Comparison of ENCODE assay signal across 21 mouse cellular contexts in the genomic region with DNA sequence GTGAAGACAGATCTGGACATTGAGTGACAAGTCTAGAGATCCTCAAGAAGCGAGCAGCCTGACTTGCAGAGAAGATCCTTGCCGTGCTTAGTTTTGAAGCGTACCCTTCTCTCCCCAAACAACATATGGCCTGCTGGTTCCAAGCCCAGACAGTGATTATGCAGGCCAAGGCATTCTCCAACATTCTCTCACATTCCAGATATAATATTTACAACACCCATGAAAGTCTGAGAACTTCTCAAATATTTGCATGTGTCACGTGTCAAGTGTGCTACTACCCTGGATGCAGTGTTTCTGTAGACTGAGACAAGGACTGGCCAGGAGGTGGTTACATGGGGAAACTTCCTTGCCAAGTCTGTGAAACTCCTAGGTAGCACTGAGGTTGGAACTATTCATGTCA.
DNase-seq lines count a peak whose midpoint lies in the region; ATAC-seq and TF ChIP-seq lines count a peak whose summit lies in the region.
"Had no signal": no experiment of that assay in that cellular context is flagged by ENCODE, and none has a peak within 500 bp of the region (broad histone marks: within the 10 kb centered on the region; RNA-seq: fewer than 3 reads in every experiment).

No protein-coding gene starts in this region.

- TF ChIP-seq EP300 in heart, adult 2 months (IDR thresholded peaks at IDR 0.05; ENCODE audit: insufficient read depth, low read depth, low read length) = no peak

- TF ChIP-seq POLR2A in heart, adult 2 months (IDR thresholded peaks at IDR 0.05; ENCODE audit: insufficient read depth, low read depth, low read length) = no peak

- 59% methylated on average over 4 of the region's 4 CpGs for WGBS in embryonic facial prominence, embryonic 14.5 days
- 88% methylated on average over 4 of the region's 4 CpGs for WGBS in embryonic facial prominence, embryonic 10.5 days
- 76% methylated on average over 4 of the region's 4 CpGs for WGBS in heart, adult 2 months
- WGBS in lung, embryonic 16.5 days = 24% methylated on average over 4 of the region's 4 CpGs

- H3K4me3 ChIP-seq in embryonic facial prominence, embryonic 14.5 days (ENCODE audit: low read depth, low read length) = no peak overlapping the region
- H3K4me3 ChIP-seq in embryonic facial prominence, embryonic 10.5 days = no peak overlapping the region
- no peak overlapping the region for H3K4me3 ChIP-seq in heart, adult 2 months
- no peak overlapping the region for H3K4me3 ChIP-seq in lung, embryonic 16.5 days (ENCODE audit: low read length)
- H3K4me3 ChIP-seq: neural tube, embryonic 15.5 days had no signal

- DNase-seq in embryonic facial prominence, embryonic 14.5 days (ENCODE audit: low spot score) = peak; percentile 41
- DNase-seq in embryonic facial prominence, embryonic 10.5 days (ENCODE audit: low spot score) = no peak
- peak; percentile 37 for DNase-seq in heart, postnatal 4 days
- no peak for DNase-seq in heart, adult 2 months
- no peak for DNase-seq in lung, postnatal 25 days (ENCODE audit: low spot score)
- peak; percentile 24 to 51 for DNase-seq in lung, postnatal 4 days
- no peak for DNase-seq in urinary bladder, postnatal 25 days (ENCODE audit: low spot score)
- DNase-seq: adrenal gland, postnatal 36 days; gastrocnemius, postnatal 25 days; heart, postnatal 36 days; kidney, adult 8-10 months; layer of hippocampus, postnatal 36 days; thymus, postnatal 14 days had no signal

- peak; percentile 57; the same call in 1 of the 2 replicates for ATAC-seq in embryonic facial prominence, embryonic 14.5 days (ENCODE audit: low read depth)
- peak; percentile 86 for ATAC-seq in lung, embryonic 16.5 days (ENCODE audit: low read depth)
- ATAC-seq: CD4-positive, CD25-positive, alpha-beta regulatory T cell, adult 4 months; hindbrain, embryonic 16.5 days had no signal

- no peaks in the 10 kb centered on the region for H3K27me3 ChIP-seq in embryonic facial prominence, embryonic 14.5 days (replicated peaks; ENCODE audit: control insufficient read depth, insufficient read depth, low read length)
- no peaks in the 10 kb centered on the region; the same call in 1 of the 2 replicates for H3K27me3 ChIP-seq in embryonic facial prominence, embryonic 10.5 days (replicated peaks; ENCODE audit: low read depth, poor library complexity, severe bottlenecking)
- no peaks in the 10 kb centered on the region for H3K27me3 ChIP-seq in heart, adult 2 months (ENCODE audit: control insufficient read depth, insufficient read depth, low read length)
- no peaks in the 10 kb centered on the region for H3K27me3 ChIP-seq in lung, embryonic 16.5 days (ENCODE audit: control insufficient read depth, insufficient read depth, low read depth, low read length)

- H3K4me2 ChIP-seq in embryonic facial prominence, embryonic 14.5 days (ENCODE audit: low read depth, low read length) = no peak overlapping the region
- no peak overlapping the region for H3K4me2 ChIP-seq in lung, embryonic 16.5 days (ENCODE audit: low read depth, low read length)
- H3K4me2 ChIP-seq: liver, embryonic 11.5 days; midbrain, embryonic 11.5 days; neural tube, embryonic 15.5 days had no signal

- TF ChIP-seq CTCF in heart, adult 2 months (IDR thresholded peaks at IDR 0.05) = no peak

- intact Hi-C loops in heart, adult 2 months (cut with DNase I) = no loop called here

- no peaks in the 10 kb centered on the region for H3K9me3 ChIP-seq in embryonic facial prominence, embryonic 14.5 days (ENCODE audit: control insufficient read depth, low read length)
- no peaks in the 10 kb centered on the region for H3K9me3 ChIP-seq in embryonic facial prominence, embryonic 10.5 days
- no peaks in the 10 kb centered on the region for H3K9me3 ChIP-seq in lung, embryonic 16.5 days (ENCODE audit: control insufficient read depth, low read length)
- H3K9me3 ChIP-seq: G1E; neural tube, embryonic 15.5 days had no signal

- H3K4me1 ChIP-seq in embryonic facial prominence, embryonic 14.5 days (ENCODE audit: control insufficient read depth, insufficient read depth, low read length) = peaks cover 21% of the 10 kb centered on the region
- peaks cover 36% of the 10 kb centered on the region for H3K4me1 ChIP-seq in embryonic facial prominence, embryonic 10.5 days
- H3K4me1 ChIP-seq in heart, adult 2 months (ENCODE audit: control insufficient read depth, insufficient read depth, low read length) = peaks cover 5% of the 10 kb centered on the region
- peaks cover 25% of the 10 kb centered on the region for H3K4me1 ChIP-seq in lung, embryonic 16.5 days (replicated peaks; ENCODE audit: control insufficient read depth, insufficient read depth, low read length)

- H3K79me2 ChIP-seq in heart, adult 2 months (replicated peaks; ENCODE audit: control insufficient read depth, insufficient read depth, low read length) = no peaks in the 10 kb centered on the region

- H3K36me3 ChIP-seq in embryonic facial prominence, embryonic 14.5 days (ENCODE audit: control insufficient read depth, insufficient read depth, low read length) = no peaks in the 10 kb centered on the region
- H3K36me3 ChIP-seq in embryonic facial prominence, embryonic 10.5 days (replicated peaks) = no peaks in the 10 kb centered on the region
- H3K36me3 ChIP-seq in heart, adult 2 months (ENCODE audit: control insufficient read depth, insufficient read depth, low read length) = no peaks in the 10 kb centered on the region
- no peaks in the 10 kb centered on the region for H3K36me3 ChIP-seq in lung, embryonic 16.5 days (ENCODE audit: control insufficient read depth, insufficient read depth, low read length)
- H3K36me3 ChIP-seq: G1E; neural tube, embryonic 15.5 days had no signal

- H3K9ac ChIP-seq in embryonic facial prominence, embryonic 14.5 days (ENCODE audit: low read depth, low read length) = no peak overlapping the region
- H3K9ac ChIP-seq in heart, adult 2 months (ENCODE audit: low read depth, low read length) = no peak overlapping the region
- H3K9ac ChIP-seq in lung, embryonic 16.5 days (ENCODE audit: low read length) = no peak overlapping the region
- H3K9ac ChIP-seq: neural tube, embryonic 15.5 days had no signal

- no peak overlapping the region for H3K27ac ChIP-seq in embryonic facial prominence, embryonic 14.5 days (replicated peaks; ENCODE audit: low read depth, low read length)
- no peak overlapping the region for H3K27ac ChIP-seq in embryonic facial prominence, embryonic 10.5 days (replicated peaks)
- no peak overlapping the region for H3K27ac ChIP-seq in heart, adult 2 months
- peak overlapping the region; percentile 61; the same call in 1 of the 2 replicates for H3K27ac ChIP-seq in lung, embryonic 16.5 days (ENCODE audit: low read length)
- H3K27ac ChIP-seq: macrophage; neural tube, embryonic 15.5 days had no signal

Comparison
In these comparisons a context has a peak if more than half of its experiments do, and no peak if none do; other contexts are left out.
1. DNase-seq: peak in embryonic facial prominence, embryonic 14.5 days (single experiment), heart, postnatal 4 days (single experiment) and lung, postnatal 4 days (2 of 2); none in embryonic facial prominence, embryonic 10.5 days (single experiment), heart, adult 2 months (0 of 2), lung, postnatal 25 days (single experiment) and urinary bladder, postnatal 25 days (single experiment).